Mouse (Mus musculus): ENCODE results near the gene Map4k2. TPM values are rescaled to one million over a fixed set of nuclear protein-coding genes. Genes with fewer than 3 reads are reported as not detected.

The Map4k2 gene
- polyA plus RNA-seq, 1 experiment from 2014 or later = 15.2 TPM

GRCm38 (mm10) chr19:6392743-6393393 lies 51.9 kb downstream of the Map4k2 start:
- peaks cover 28% of the 10 kb centered on the region for H3K27me3 ChIP-seq (ENCODE audit: low read depth, poor library complexity, severe bottlenecking)
- DNase-seq (ENCODE audit: low spot score) = no peak
- H3K4me3 ChIP-seq = no peak overlapping the region
- no peak overlapping the region for H3K27ac ChIP-seq
- no peaks in the 10 kb centered on the region for H3K9me3 ChIP-seq (replicated peaks)
- WGBS = 92% methylated on average over 14 of the region's 14 CpGs
- H3K4me1 ChIP-seq = peaks cover 22% of the 10 kb centered on the region
- H3K36me3 ChIP-seq = no peaks in the 10 kb centered on the region

GRCm38 (mm10) chr19:6393637-6394036 lies 52.7 kb downstream of the Map4k2 start:
- 93% methylated on average over 16 of the region's 16 CpGs for WGBS
- Histone ChIP-seq H3K36me3 (no peaks in the 10 kb centered on the region), H3K27me3 (ENCODE audit: low read depth, poor library complexity, severe bottlenecking) (peaks cover 32% of the 10 kb centered on the region), H3K4me1 (peaks cover 30% of the 10 kb centered on the region), H3K9me3 (replicated peaks) (no peaks in the 10 kb centered on the region), H3K4me3 (no peak overlapping the region), H3K27ac (no peak overlapping the region)
- no peak for DNase-seq (ENCODE audit: low spot score)

- no peak for DNase-seq (ENCODE audit: low spot score)
- H3K4me3 ChIP-seq = no peak overlapping the region
- H3K27ac ChIP-seq = no peak overlapping the region
- H3K4me1 ChIP-seq = peaks cover 32% of the 10 kb centered on the region
- H3K9me3 ChIP-seq (replicated peaks) = no peaks in the 10 kb centered on the region
- H3K27me3 ChIP-seq (ENCODE audit: low read depth, poor library complexity, severe bottlenecking) = peaks cover 51% of the 10 kb centered on the region
- no peaks in the 10 kb centered on the region for H3K36me3 ChIP-seq
- 89% methylated on average over 5 of the region's 5 CpGs for WGBS
These were observed 55.3 kb downstream of the Map4k2 start for GRCm38 (mm10) chr19:6396237-6396636.

- Histone ChIP-seq H3K4me1 (peaks cover 46% of the 10 kb centered on the region), H3K27ac (no peak overlapping the region), H3K4me3 (no peak overlapping the region; the same call in 1 of the 2 replicates), H3K9me3 (replicated peaks) (no peaks in the 10 kb centered on the region), H3K36me3 (no peaks in the 10 kb centered on the region), H3K27me3 (ENCODE audit: low read depth, poor library complexity, severe bottlenecking) (peaks cover 66% of the 10 kb centered on the region)
- WGBS = 80% methylated on average over 22 of the region's 22 CpGs
- DNase-seq (ENCODE audit: low spot score) = no peak
These were observed 56.8 kb downstream of the Map4k2 start for GRCm38 (mm10) chr19:6397582-6398249.

GRCm38 (mm10) chr19:6398447-6399284 lies 57.7 kb downstream of the Map4k2 start:
- Histone ChIP-seq H3K27me3 (ENCODE audit: low read depth, poor library complexity, severe bottlenecking) (peaks cover 75% of the 10 kb centered on the region), H3K36me3 (no peaks in the 10 kb centered on the region)
- WGBS = 1% methylated on average over 39 of the region's 39 CpGs

GRCm38 (mm10) chr19:6399285-6400095 lies 58.6 kb downstream of the Map4k2 start, which contains the start of gene Rasgrp2:
Gene Rasgrp2, plus strand, starts transcription at chr19:6399340.
- H3K27ac ChIP-seq = peak within 1 kb of the TSS; percentile 77
- H3K4me1 ChIP-seq = peaks cover 58% of the 10 kb centered on the region
- peak; percentile 51 for DNase-seq (ENCODE audit: low spot score)

More at GRCm38 (mm10) chr19:6398447-6399284, 57.7 kb downstream of the Map4k2 start:
- peak; percentile 59 for DNase-seq (ENCODE audit: low spot score)
- Histone ChIP-seq H3K4me3 (peak overlapping the region; percentile 74), H3K4me1 (peaks cover 56% of the 10 kb centered on the region), H3K9me3 (replicated peaks) (no peaks in the 10 kb centered on the region), H3K27ac (peak overlapping the region; percentile 77; the same call in 1 of the 2 replicates)

GRCm38 (mm10) chr19:6400096-6401086 lies 59.5 kb downstream of the Map4k2 start:
- peaks cover 88% of the 10 kb centered on the region for H3K27me3 ChIP-seq (ENCODE audit: low read depth, poor library complexity, severe bottlenecking)
- H3K27ac ChIP-seq = peak overlapping the region; percentile 77
- peaks cover 58% of the 10 kb centered on the region for H3K4me1 ChIP-seq

More at GRCm38 (mm10) chr19:6399285-6400095, 58.6 kb downstream of the Map4k2 start, which contains the start of gene Rasgrp2:
- Histone ChIP-seq H3K36me3 (no peaks in the 10 kb centered on the region), H3K4me3 (peak within 1 kb of the TSS; percentile 74), H3K27me3 (ENCODE audit: low read depth, poor library complexity, severe bottlenecking) (peaks cover 83% of the 10 kb centered on the region), H3K9me3 (replicated peaks) (no peaks in the 10 kb centered on the region)
- WGBS = 1% methylated on average over 85 of the region's 87 CpGs

GRCm38 (mm10) chr19:6401131-6401815 lies 60.3 kb downstream of the Map4k2 start:
- Histone ChIP-seq H3K27me3 (ENCODE audit: low read depth, poor library complexity, severe bottlenecking) (peaks cover 86% of the 10 kb centered on the region), H3K9me3 (replicated peaks) (no peaks in the 10 kb centered on the region), H3K4me1 (peaks cover 58% of the 10 kb centered on the region), H3K4me3 (peak overlapping the region; percentile 45), H3K27ac (0 out of 2 replicates have a peak overlapping the region, but pooled peaks have one; percentile 20), H3K36me3 (no peaks in the 10 kb centered on the region)
- DNase-seq (ENCODE audit: low spot score) = peak; percentile 82
- WGBS = under 1% methylated on average over 32 of the region's 32 CpGs

More at GRCm38 (mm10) chr19:6400096-6401086, 59.5 kb downstream of the Map4k2 start:
- no peak for DNase-seq (ENCODE audit: low spot score)
- WGBS = 3% methylated on average over 29 of the region's 29 CpGs
- Histone ChIP-seq H3K9me3 (replicated peaks) (no peaks in the 10 kb centered on the region), H3K4me3 (peak overlapping the region; percentile 74), H3K36me3 (no peaks in the 10 kb centered on the region)

GRCm38 (mm10) chr19:6401951-6402350 lies 61.0 kb downstream of the Map4k2 start:
- Histone ChIP-seq H3K9me3 (replicated peaks) (no peaks in the 10 kb centered on the region), H3K4me1 (peaks cover 58% of the 10 kb centered on the region), H3K36me3 (no peaks in the 10 kb centered on the region), H3K27ac (no peak overlapping the region), H3K27me3 (ENCODE audit: low read depth, poor library complexity, severe bottlenecking) (peaks cover 80% of the 10 kb centered on the region), H3K4me3 (peak overlapping the region; percentile 45)
- DNase-seq (ENCODE audit: low spot score) = no peak
- WGBS = 5% methylated on average over 9 of the region's 9 CpGs

GRCm38 (mm10) chr19:6403869-6404268 lies 62.9 kb downstream of the Map4k2 start:
- no peaks in the 10 kb centered on the region for H3K36me3 ChIP-seq
- peaks cover 69% of the 10 kb centered on the region for H3K27me3 ChIP-seq (ENCODE audit: low read depth, poor library complexity, severe bottlenecking)
- peaks cover 56% of the 10 kb centered on the region for H3K4me1 ChIP-seq
- no peaks in the 10 kb centered on the region for H3K9me3 ChIP-seq (replicated peaks)
- no peak overlapping the region for H3K27ac ChIP-seq
- WGBS = 88% methylated on average over 10 of the region's 10 CpGs
- H3K4me3 ChIP-seq = no peak overlapping the region
- no peak for DNase-seq (ENCODE audit: low spot score)

Measured in limb, embryonic 10.5 days (tissue).